Mouse (Mus musculus): ENCODE measurements around the gene Gpatch2.

The Gpatch2 gene

DNA sequence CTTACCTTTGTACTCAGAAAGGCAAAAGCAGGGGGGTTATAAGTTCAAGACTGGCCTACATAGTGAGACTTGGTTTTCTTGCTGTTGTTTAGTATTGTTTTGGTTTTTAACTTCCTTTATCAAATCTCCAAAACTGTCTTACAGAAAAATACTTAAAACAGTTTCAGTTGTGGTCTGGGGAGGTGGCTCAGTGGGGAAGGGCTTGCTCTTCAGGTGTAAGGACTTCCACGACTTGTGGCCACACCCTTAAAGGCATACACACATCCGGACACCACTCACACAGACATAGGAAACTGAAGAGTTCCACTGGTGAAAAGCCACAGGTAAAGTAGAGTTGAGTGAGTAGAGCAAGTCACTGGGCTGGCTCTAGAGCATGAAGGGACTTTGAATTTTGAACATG, 93.2 kb downstream of the Gpatch2 start:
- DNase-seq, result no peak

DNA sequence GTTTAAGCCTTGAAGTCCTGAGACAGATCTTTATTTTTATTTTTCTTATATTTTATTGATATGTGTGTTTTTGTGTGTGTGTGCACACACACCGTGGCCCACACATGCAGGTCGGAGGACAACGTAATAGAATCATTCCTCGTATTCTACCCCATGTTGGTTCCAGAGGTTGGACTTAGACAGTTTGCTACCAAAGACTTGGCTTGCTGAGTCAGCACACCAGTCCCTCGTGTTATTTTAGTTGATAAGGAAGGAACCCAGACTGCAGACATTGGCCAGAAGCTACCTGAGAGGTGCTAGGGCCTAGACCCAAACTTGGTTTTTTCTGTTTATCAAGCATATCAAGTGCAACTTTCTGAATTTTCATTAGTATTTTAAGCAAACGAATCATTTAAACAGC, 95.8 kb downstream of the Gpatch2 start:
- DNase-seq, result no peak

DNA sequence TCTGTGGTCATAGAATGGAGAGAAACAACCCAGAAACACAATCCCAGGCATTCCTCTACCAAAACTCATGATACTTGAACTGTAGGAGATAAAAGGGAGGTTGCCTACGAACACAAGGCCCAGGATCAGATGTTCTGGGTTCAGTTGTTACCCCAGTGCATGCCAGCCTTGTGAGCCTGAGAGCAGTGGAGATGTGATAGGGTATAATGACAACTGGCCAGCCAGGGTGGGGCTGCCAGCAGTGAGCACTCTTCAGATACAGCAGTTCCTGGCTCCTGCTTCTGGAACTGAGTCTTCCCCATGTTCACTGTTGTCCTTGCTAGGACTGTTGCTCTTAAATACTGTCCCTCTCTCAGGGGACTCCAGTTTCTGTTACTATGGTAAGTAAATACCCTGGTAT, 98.0 kb downstream of the Gpatch2 start:
- no peak for DNase-seq

DNA sequence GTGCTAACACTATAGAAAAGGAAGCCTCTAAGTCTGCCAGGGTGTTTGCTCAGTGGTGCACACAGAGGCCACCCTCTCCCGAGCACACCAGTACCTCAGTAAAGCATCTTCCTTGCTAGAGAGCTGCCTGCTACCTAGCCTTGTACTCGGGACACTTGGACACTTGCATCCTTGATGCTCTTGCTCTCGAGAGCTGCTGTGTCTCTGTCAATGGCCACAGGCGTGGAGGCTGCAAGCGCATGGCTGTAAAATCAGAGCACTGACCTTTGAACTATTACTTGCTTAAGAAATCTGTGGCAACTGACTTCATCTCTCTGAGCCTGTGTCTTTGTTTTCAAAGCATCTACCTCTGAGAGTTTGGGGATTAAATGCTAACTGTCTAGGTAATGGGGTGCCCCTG, 98.5 kb downstream of the Gpatch2 start:
- no peak for DNase-seq

DNA sequence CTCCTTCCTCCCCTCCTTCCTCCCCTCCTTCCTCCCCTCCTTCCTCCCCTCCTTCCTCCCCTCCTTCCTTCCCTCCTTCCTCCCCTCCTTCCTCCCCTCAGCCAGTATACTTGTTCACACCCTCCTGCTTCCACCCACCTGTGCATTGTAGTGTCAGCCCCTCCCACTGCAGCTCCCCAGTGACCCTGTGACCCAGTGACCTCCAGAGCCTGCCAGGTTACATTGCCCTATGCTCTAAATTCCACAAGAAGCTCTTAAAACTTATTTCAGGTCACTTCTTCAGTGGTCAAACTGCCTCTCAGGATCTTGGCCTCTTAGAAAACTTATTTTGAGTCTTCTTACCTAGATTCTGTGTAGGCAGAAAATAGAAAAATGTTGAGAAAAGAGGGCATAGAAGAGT, 99.2 kb downstream of the Gpatch2 start:
- DNase-seq, result no peak

DNA sequence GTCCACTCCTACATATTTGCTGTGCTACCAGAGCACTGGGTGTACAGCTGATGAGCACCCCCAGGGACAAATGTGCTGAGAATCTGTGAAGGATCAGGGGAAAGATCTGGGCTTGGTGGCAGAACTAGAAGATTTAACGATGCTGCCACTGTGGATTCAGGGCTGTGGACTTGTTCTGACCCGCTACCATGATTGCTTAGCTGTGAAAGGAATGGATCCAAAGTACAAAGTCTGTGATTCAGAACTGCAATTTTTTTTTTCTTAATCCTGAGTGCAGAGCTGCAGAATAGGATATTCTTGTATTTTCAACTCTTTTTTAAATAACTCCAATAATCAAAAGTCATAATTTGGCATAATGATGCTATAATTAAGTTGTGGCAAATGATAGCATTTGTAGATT, 100.5 kb downstream of the Gpatch2 start:
- DNase-seq, result no peak

DNA sequence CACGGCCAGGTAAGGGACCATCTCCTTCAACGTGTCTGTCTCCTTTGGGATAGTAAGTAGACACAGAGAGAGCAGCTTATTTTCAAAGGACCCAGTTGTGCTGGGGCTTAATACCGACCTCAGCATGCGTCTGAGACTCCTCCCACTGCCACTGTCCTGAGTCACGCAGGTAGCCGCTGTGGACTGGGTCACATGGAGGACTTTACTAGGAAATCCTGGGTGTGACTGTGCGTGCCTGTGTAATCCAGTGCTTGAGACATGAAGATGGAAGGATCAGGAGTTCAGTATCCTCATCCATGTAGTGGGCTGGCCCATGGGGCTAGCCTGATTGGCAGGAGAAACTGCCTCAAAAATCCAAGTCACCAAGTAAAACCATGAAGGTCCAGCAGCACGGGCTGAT, 101.2 kb downstream of the Gpatch2 start:
- no peak for DNase-seq

DNA sequence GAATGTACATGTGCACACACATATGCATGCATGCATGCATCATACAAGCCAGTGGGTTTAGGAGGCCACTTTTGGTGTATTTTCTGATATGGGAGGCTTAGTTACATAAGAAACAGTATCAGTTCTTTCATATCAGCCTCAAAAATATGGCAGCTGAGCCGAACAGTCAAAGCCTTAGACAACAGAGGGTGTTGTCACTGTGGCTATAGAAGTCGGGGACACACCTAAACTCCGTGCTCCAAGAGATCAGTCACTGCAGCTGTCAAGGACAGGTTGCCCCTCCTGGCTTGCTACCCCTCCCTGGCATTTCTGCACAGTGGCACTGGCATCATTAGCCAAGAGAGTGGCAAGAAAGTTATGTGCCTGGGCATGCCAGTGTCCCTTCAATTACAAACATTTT, 106.5 kb downstream of the Gpatch2 start:
- DNase-seq, result no peak

DNA sequence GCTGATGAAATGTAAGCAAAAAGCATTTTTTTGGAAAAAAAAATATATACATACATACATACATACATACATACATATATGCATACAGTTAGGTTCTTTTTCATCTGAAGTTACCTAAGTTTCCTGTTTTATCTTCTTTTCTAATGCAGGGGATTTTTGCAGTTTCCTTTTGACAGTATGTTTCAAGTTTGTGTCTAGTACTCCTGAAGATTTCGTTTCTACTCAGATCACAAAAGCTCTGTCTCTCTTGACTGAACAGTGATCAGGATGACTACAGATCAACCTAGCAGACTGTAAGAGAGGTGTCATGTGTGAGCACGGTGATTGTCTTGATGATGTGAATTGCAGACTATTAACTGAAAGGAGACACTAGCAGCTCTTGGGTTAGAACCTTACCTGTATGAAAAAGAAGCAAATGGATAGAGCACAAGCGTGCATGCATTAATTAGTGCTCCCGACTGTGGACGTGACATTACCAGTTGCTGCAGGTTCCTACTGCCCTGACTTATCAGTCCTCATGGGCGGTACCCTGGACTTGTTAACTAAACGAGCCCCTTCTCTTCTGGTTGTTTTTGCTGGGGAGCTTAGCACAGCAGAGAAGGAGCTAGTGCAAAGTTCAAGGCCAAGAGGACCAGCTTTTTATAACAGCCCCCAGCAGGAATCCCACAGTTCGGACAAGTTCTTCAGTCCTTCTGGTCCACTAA, 107.3 kb downstream of the Gpatch2 start:
- DNase-seq, result no peak

DNA sequence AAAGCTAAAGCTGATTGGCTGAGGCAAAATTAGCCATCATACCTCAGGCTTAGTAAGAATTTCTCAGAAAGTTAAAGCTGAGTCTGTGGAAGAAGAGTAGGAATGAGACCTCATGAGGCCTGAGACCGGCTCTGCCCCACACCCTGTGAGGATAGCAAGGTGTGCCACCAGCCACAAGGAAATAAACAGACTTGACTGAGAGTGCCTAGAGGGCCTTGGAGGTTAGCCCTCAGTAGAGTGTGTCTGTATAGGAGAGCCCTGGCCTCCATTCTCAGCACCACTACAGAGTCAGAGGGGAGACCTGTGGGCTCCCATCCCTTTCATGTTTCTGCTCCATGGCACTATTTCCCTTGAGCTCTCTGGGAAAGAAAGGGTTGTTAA, 107.9 kb downstream of the Gpatch2 start:
- no peak for DNase-seq

DNA sequence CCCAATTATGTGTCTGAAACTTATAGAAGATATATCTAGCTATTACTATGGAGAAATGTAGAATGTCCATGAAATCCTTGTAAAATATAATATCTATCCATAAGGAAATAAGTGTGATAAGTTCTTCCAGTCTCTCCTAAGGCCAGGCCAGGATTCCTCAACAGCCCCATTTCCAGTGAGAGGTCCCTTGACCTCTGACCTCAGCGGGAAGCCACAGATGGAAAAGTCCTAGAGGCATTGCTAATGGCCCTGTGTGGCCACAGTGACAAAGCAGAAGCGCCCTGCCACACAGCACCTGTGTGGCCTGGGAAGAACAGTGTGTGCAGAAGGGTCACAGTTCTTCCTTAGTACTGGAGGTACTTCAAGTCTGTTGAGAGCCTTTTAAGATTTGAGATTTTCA, 127.2 kb downstream of the Gpatch2 start:
- DNase-seq, result no peak

DNA sequence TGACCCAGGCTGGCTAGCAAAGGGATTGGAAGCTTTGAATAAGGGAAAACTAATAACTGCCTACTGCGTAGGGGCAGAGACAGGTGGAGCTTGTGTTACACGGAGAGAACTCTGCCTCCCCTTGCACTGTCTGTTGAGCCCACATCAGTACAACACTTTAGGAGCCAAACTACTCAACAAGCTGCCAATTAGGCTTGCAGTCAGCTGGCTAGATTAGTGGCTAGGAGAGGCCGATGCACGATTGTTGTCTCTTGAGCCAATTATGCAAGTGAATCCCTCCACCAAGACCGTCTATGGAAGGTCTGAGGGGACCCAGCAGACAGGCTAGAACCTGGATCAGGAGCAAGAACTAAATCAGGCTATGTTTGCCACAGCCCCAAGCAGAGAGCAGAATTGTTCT, 129.8 kb downstream of the Gpatch2 start:
- no peak for DNase-seq

DNA sequence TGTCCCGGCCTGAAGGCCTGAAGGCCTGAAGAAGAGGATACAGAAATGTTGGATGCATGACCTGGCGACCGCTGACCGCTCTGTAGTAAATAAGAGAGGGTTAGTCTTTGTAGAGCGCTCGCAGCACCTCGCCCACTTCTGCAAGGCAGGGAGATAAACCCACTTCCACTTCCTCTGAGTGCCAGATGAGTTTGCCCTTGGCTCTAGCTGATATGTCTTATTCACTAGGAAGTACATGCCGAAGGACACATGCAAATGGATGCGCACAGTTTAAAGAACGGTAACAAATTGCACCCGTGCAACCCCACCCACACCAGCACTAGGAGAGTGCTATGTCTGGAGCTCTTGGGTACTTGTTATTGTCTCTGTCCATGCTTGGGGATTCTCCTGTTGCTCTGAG, 131.6 kb downstream of the Gpatch2 start:
- DNase-seq, result no peak

DNA sequence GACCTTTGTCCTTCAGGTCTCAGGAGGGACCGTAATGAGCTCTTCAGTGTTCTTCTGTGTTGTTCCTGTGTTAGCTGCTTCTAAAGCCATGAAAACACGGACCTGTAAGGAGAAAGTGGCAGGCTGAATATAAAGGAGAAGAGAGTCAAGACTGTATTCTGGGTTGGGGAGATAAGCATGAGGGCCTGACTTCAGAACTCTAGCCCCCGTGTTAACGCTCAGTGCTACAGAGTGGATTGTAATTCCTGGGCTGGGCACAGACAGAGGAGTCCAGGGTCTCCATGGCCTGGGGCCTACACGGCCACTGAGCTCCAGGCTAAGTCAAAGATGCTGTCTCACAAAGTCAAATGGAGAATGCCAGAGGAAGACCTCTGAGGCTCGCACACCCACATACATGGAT, 132.3 kb downstream of the Gpatch2 start:
- DNase-seq, result no peak

DNA sequence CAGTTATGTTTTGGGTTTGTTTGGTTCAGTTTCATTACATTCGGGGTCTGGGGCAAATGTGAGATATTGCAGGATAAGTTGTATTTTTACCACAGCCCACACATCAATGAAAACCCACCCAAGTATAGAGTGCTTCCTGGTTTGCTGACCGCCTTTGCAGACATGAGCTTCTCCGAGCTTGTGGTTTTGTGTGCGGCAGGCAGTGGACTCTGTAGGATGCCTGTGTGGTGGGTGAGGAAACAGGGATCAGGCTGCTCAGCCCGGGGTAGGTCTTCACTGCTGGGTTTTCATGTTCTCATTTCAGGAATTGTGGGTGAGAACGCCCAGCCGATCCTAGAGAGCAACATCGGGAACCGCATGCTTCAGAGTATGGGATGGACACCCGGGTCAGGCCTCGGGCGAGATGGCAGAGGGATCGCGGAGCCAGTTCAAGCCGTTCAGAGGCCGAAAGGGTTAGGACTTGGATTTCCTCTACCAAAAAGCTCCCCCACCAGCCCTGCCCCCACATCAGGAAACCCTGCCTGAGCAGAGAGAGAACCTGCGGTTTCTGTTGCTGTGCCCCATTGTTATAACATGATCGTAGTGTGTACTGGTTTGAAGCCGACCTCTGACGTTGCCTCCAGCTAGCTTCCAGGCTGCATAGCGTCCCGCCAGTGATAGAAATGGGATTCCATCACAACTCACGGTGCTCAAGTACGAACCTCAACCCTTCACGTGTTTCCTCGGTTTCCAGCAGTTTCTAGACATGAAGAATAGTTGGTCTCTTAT, 132.9 kb downstream of the Gpatch2 start:
- no peak for DNase-seq

DNA sequence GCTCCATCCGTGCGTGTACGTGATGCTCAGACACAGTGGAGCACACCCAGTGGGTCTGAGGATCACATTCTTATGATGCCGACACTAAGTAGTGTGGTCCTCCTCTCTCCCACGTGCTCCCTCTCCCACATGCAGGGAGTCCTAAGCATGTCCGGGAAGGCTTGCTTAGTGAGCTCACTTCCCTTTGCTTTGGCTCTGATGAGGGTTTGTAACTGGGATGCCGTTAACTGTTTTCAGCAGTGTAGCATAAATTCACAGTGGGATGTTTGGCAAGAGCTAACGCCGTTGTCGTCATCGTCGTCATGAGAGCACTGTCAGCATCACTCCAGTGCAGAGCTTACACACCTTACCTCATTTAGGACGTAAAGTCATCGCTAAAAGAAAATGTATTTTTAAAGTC, 133.6 kb downstream of the Gpatch2 start:
- no peak for DNase-seq

DNA sequence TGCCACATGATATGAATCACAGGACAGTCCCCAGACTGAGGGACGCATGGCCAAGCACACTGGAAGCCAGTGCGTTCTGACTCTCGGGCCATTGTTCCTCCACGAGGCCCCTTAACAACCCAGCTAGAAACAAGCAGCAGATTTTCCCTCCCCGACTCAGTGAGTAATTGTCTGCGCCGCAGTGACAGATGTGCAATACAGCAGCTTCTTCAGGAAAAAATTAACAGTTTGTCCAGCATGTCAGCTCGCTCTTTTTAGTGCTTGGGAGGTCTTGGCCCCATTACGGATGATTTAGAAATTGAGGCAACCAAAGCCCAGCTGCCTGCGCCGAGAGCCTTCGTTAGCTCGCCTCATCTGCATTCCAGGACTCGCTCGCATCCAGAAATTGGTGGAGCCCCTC, 140.9 kb downstream of the Gpatch2 start:
- DNase-seq, result no peak

DNA sequence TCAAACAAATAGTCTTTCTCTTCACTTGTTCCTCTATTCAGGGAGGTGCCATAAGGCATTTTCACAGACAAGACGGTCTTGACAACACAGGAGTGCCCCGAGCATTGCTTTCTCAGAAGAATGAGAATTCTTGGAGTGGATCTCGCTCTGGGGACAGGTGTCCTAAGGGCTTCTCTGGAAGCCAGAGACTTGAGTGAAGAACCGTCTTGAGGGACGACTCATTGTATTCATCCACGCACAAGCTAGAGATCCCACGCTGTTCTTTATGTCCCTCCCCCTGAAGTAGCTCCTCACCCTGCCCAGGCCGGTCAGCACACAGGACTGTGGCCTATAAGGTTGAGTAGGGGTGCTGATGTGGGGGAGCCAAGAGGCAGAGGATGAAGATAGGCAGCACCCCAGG, 141.6 kb downstream of the Gpatch2 start:
- DNase-seq, result no peak

DNA sequence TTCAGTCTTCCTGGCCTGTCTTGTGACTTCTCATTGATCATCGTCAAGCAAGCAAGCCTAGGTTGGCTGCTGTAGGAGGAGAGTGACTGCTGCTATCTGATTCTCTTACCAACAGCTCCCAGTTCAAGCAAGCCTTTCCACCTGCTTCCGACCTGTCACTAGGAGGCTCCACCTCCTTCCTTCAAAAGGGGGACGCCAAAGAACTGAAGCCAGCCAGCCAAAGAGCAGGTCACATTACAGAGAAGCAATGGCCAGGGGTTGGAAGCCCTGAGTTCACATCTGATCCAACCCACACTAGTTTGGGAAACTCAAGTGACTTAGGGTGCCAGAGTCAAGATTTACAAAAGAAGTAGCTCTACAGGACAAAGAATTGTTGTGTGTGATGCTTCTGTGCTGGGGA, 144.9 kb downstream of the Gpatch2 start:
- no peak for DNase-seq

DNA sequence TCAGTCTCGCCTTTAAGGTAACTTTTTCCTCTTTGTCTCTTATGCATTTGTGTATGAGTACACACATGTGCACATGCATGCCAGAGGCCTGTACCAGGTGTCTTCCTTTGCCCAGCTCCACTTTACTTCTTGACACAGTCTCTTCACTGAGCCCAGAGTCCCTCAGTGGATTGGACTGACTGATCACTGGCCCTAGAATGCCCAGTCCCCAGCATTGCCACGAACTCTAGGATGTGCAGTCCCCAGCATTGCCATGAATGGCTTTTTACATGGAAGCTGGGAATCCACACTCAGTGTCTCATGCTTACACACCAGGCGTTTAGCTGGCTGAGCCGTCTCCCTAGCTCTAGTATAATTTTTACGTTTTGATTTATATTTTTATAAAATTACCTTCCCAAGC, 147.2 kb downstream of the Gpatch2 start:
- DNase-seq, result no peak

DNA sequence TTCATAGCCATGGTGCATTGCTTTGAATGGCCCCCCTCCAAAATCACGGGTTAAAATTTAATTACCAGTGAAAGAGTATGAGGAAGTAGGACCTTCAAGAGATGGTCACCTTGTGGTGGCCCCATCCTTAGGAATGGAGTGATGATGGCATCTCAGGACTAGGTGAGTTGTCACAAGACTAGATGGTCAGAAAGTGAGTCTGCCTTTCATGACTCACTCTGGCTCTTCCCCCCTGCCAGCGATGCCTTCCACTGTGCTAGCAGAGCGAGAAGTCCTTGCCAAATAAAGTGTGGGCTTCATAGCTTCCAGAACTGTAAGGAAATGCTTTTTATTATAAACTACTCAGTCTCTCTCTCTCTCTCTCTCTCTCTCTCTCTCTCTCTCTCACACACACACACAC, 150.1 kb downstream of the Gpatch2 start:
- DNase-seq, result no peak

DNA sequence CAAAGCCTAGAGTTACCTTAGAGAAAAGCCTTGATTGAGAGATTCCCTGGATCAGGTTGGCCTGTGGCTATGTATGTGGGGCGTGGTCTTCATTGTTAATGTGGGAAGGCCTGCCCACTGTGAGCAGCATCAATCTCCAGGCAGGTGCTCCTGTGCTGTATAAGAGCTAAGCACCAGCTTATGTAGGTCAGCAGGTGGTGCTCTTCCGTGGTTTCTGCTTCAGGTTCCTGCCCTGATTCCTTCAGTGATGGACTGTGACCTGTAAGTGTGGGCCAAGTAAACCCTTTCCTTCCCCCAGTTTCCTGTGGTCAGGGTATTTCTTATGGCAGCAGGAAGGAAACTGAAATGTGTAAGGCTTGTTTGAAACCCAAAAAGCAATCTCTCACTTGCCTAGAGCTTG, 151.5 kb downstream of the Gpatch2 start:
- DNase-seq, result no peak

DNA sequence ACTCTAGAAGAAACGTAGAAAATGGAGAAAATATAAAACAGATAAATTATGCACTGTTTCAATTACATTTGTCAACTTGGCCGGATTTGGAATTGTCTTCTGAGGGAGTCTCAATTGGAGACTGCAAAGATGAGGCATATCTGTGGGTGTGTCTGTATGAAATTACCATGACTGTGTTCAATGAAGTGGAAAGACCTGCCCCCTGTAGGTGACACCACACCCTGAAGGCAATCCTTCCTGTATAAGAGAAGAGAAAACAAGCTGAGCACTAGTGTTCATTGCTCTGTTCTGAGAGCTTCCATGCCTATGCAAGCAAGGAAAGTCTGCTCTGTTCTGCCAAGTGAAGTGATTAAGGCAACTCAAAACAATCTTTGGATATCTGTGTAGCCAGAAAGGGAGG, 153.7 kb downstream of the Gpatch2 start:
- no peak for DNase-seq

DNA sequence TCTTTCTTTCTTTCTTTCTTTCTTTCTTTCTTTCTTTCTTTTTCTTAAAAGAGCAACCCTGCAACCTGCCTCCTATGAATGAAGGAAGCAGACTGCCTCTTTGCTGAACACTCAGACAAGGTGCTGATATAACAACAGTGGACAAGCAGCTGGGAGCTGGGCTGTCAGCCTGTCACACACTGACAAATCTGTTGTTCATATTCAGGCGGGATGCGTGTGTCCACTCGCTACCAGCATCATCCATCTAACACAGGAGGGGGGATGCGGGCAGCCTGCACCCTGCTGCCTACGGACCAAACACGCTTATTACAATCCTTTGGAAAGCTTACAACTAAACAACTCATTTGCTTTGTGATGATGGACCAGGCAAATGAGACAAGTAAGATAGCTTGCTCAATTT, 158.2 kb downstream of the Gpatch2 start:
- no peak for DNase-seq

DNA sequence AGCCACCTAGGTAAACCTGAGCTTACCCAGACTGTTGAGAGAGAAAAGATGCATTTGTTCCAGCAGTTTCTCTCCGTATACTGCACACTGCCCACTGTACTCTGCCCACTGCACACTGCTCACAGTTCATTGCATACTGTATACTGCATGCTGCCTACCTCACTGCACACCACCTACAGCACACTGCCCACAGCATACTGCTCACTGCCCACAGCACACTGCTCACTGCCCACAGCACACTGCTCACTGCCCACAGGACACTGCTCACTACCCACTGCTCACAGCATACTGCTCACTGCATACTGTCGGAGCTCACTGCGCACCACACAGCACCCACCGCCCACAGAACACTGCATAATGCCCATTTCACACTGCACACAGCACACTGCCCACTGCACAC, 159.1 kb downstream of the Gpatch2 start:
- no peak for DNase-seq
